Mouse (Mus musculus) stomach, embryonic 14.5 days (tissue): ENCODE measurements at regions not wholly inside any gene's neighbourhood (a gene's known extent, or its start where the extent isn't known, plus 50 kb on each side); places are given as distances from the start of the nearest gene placed in this dataset.

Experiments
- ATAC-seq: fragments of 200-750 bp; cut with Nextera tagmentation; 2 replicates; pipeline ENCODE4 v1.8.0; 2017; ENCODE audit warnings: low read depth, moderate TSS enrichment; ENCODE audit not compliant: insufficient number of reproducible peaks, insufficient read depth, low FRiP score
- H3K27ac ChIP-seq: fragments of 300-500 bp; sonication (generic); 2 replicates; pipeline ENCODE4 v1.5.1; 2014; ENCODE audit warnings: mild to moderate bottlenecking, low read length, moderate library complexity, mixed read lengths
- H3K27me3 ChIP-seq: fragments of 300-500 bp; sonication (generic); 2 replicates; pipeline ENCODE4 v1.6.1; 2014; ENCODE audit warnings: low read length, control low read depth, mixed read lengths; ENCODE audit not compliant: control insufficient read depth, insufficient read depth
- H3K36me3 ChIP-seq: fragments of 300-500 bp; sonication (generic); 2 replicates; pipeline ENCODE4 v1.6.1; 2014; ENCODE audit warnings: mild to moderate bottlenecking, control low read depth, low read length, moderate library complexity, mixed read lengths; ENCODE audit not compliant: control insufficient read depth, insufficient read depth
- H3K4me1 ChIP-seq: fragments of 300-500 bp; sonication (generic); 2 replicates; pipeline ENCODE4 v1.6.1; 2014; ENCODE audit warnings: low read length, control low read depth, mixed read lengths; ENCODE audit not compliant: control insufficient read depth, insufficient read depth
- H3K4me2 ChIP-seq: fragments of 300-500 bp; sonication (generic); replicated peaks from 2 replicates; pipeline ENCODE4 v1.6.1; 2014; ENCODE audit warnings: low read depth, low read length, control low read depth
- H3K4me3 ChIP-seq: fragments of 300-500 bp; sonication (generic); 2 replicates; pipeline ENCODE4 v1.5.1; 2014; ENCODE audit warnings: low read depth, low read length, control low read depth
- H3K9ac ChIP-seq: fragments of 300-500 bp; sonication (generic); replicated peaks from 2 replicates; pipeline ENCODE4 v1.6.1; 2014; ENCODE audit warnings: low read depth, mild to moderate bottlenecking, control low read depth, low read length, moderate library complexity, mixed read lengths
- H3K9me3 ChIP-seq: fragments of 300-500 bp; sonication (generic); 2 replicates; pipeline ENCODE4 v1.6.1; 2016; ENCODE audit warnings: low read depth, low read length, control low read depth; ENCODE audit not compliant: control insufficient read depth
- WGBS: fragments of 180-500 bp; shearing (Covaris S2); extraction: QIAGEN DNeasy Blood & Tissue Kit; methylation state at CpG from one replicate; pipeline ENCODE4 v1.1.7; 2014; 5-methylcytosine and 5-hydroxymethylcytosine counted together

DNA sequence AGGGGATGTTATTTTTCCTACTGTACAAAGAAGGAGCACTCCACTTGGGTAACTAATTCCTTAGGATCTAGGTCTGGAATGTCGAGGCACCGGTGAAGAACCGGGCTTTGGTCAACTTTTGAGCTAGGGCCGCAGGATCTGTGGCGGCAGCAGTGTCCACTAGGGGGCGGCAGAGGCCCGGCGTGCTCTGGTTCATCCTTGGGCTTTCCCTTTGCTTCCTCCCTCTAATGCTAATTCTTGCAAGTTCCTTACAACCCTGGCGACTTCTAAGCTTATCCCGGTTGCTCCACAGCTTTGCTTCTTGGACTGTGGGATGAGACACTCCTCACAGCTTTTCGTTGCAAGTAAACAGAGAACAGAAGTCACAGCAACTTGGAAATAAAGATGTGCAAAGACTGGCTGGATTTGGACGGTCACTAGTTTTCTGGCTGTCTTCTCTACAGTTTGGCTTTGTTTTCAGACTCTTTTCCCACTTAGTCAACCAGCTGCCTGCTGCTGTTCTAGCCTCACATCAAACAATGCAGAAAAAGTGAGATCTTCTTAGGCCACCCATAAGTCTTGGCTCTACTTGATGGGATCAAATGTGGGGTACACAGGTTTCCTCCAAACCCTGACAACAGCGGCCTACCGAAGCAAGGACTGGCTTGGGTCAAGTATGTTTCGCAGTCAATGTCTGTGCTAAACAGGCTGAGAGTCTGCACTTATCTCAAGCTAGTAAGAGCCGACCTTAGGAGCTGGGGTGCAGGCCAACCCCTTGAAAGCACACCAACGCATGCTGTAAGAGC, 51.2 kb upstream of the Tmem72 start:
- Histone ChIP-seq H3K4me1 (no peaks in the 10 kb centered on the region), H3K27ac (no peak overlapping the region; the same call in 1 of the 2 replicates), H3K9ac (no peak overlapping the region), H3K9me3 (no peaks in the 10 kb centered on the region), H3K4me3 (no peak overlapping the region), H3K4me2 (no peak overlapping the region), H3K36me3 (no peaks in the 10 kb centered on the region), H3K27me3 (no peaks in the 10 kb centered on the region)
- 31% methylated on average over 17 of the region's 17 CpGs for WGBS
- no peak for ATAC-seq

GRCm38 (mm10) chr6:116774954-116775675, 58.4 kb upstream of the Tmem72 start:
- no peak overlapping the region for H3K9ac ChIP-seq
- H3K9me3 ChIP-seq, result no peaks in the 10 kb centered on the region
- no peak overlapping the region for H3K4me2 ChIP-seq
- no peaks in the 10 kb centered on the region for H3K27me3 ChIP-seq
- WGBS, result 84% methylated on average over 12 of the region's 12 CpGs
- no peaks in the 10 kb centered on the region for H3K4me1 ChIP-seq
- H3K27ac ChIP-seq, result no peak overlapping the region
- H3K4me3 ChIP-seq, result no peak overlapping the region
- no peaks in the 10 kb centered on the region for H3K36me3 ChIP-seq
- no peak for ATAC-seq

DNA sequence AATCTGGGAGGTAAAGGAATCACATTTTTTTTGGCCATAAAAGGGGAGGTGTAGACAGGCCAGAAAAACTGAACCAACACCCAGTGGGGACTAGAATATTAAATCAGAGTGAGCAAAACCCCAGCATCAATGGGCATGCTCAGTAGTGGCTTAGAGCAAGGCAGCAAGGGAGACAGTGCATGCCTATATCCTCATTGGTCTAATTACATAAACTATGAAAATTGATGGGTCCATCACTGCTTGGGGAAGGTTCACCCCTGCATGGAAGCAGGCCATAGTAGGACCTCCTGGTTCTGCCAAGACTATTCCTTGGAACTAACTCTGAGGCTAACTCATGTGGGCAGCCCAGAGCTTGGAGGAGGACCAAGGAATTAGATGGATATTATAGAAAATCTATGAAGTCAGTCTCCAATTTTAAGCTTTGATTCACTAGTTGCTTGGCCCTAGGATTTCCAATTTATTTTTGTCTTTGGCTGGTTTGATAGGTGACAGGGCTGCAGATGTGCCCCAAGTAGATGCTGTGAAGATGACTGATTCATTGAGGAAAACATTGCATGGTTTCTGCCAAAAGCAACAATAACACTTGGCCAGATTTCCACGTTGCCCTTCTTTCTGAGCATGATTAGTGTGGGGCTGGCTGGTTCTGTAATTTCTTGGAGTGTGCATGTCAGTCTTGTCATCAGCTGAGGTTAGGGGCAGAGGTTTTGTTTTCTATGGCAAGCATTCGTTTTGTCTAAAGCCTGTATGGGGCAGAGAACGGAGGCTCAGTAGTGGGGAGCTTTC, 70.0 kb upstream of the Tmem72 start:
- WGBS, result 69% methylated on average over 3 of the region's 3 CpGs
- no peak overlapping the region for H3K9ac ChIP-seq
- no peak overlapping the region for H3K4me2 ChIP-seq
- H3K4me1 ChIP-seq, result no peaks in the 10 kb centered on the region
- no peak for ATAC-seq
- H3K27ac ChIP-seq, result no peak overlapping the region
- H3K4me3 ChIP-seq, result no peak overlapping the region
- H3K36me3 ChIP-seq, result no peaks in the 10 kb centered on the region
- no peaks in the 10 kb centered on the region for H3K27me3 ChIP-seq
- 0 out of 2 replicates have a peak, but pooled peaks cover 3% of the 10 kb centered on the region for H3K9me3 ChIP-seq

DNA sequence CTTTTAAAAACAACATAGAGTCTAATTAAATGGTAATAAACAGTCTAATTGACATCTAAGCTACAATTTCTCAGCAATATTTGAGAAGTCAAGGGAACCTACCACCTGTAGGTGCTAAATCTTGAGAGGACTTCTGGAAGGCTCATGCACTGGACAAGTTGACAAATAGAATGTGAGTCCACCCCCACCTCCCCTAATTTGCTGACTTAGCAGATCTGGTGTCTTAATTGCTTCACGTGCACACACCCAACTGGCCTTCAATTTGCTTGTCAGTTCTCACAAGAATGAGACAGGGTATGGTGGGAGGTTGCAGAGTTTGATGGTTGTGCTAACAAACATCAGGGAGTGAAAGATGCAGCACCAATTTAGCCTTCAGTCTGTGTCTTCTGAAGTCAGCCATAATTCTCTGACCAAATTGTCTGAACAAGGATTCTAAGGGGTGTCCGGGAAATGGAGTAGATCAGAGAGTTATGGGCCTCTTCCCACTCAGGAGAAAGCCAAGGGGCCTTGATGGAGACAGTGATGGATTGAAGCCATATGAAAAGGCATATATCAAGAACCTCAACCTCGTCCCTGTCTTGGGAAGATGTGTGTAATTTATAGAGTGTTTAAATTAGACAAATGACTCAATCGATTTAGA, 76.7 kb upstream of the Tmem72 start:
- Histone ChIP-seq H3K36me3 (no peaks in the 10 kb centered on the region), H3K9ac (no peak overlapping the region), H3K27me3 (no peaks in the 10 kb centered on the region), H3K27ac (peak overlapping the region; percentile 39; the same call in 1 of the 2 replicates), H3K4me1 (0 out of 2 replicates have a peak, but pooled peaks cover 5% of the 10 kb centered on the region), H3K9me3 (no peaks in the 10 kb centered on the region), H3K4me2 (no peak overlapping the region), H3K4me3 (no peak overlapping the region)
- peak; percentile 76; the same call in 1 of the 2 replicates for ATAC-seq
- 26% methylated on average over 4 of the region's 4 CpGs for WGBS

DNA sequence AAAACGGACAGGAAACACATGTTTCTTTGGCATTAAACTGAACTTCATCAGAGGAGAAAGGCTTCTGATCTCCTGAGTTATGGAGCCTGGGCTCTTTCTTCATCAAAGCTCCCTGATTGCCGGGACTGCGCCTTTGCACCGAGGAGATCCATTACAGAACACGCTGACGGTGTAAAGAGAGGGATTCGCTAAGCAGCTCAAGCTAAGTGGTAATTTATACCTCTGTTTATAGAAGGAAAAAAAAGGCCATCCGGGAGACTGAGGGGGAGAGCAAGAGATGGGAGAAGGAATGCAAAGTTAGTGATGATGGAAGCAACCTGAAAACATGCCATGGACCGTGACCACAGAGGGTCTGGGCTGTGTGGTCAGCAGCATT, 77.2 kb upstream of the Tmem72 start:
- ATAC-seq, result peak; percentile 82; the same call in 1 of the 2 replicates
- no peak overlapping the region for H3K9ac ChIP-seq
- no peaks in the 10 kb centered on the region for H3K36me3 ChIP-seq
- H3K9me3 ChIP-seq, result no peaks in the 10 kb centered on the region; the same call in 1 of the 2 replicates
- 0 out of 2 replicates have a peak overlapping the region, but pooled peaks have one; percentile 11 for H3K27ac ChIP-seq
- no peaks in the 10 kb centered on the region for H3K27me3 ChIP-seq
- H3K4me3 ChIP-seq, result no peak overlapping the region
- H3K4me2 ChIP-seq, result no peak overlapping the region
- H3K4me1 ChIP-seq, result 0 out of 2 replicates have a peak, but pooled peaks cover 5% of the 10 kb centered on the region
- WGBS, result 19% methylated on average over 9 of the region's 9 CpGs

DNA sequence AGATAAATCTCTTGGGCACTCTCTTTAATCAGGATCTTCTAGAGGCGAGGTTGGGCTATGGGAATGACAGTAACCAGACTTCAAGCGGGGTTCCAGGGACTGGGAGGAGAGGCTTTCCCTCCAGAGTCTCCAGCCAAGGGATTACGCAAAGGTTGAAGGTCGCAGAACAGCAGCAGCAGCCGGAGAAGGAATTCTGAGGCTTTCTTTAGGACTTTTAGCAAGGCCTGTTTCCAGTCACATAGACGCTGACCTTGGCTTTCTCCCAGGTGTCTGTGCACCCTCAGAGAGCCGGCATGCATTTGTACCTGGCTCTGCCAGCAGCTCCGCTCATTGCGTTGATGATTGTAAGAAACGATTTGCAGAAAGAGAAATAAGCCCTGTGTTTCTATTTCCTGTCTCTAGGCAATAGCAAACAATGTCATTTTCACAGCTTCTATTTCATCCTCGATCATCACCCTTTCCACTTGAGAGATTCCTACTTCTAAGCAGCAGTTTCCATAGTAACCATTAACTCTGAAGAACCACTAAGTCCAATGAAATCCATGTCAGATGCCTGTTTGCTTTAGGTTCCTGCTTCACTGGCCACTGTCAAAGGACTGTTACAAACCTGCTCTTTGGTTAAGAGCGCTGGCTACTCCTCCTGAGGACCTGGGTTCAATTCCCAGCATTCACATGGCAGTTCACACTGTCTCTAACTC, 104.7 kb upstream of the Tmem72 start:
- no peak overlapping the region for H3K4me2 ChIP-seq

DNA sequence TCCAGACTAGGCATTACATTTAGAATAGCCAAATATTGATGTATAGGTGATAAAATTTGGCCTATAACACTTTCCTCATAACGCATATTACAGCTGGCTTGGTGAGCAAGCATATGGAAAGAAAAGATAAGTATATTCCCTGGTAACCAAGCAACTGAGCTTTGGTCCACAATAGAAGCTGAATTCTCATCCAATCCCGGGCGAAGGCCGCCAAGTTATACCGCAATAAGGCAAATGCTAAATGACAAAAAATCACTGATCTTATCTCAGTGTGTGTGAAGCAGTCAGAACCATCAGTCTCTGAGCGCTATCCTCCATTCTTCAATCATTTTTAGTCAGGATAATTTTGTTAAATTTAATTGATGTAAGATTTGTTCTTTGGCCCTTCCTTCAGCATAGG, 105.9 kb upstream of the Tmem72 start:
- no peaks in the 10 kb centered on the region for H3K36me3 ChIP-seq
- H3K4me3 ChIP-seq, result no peak overlapping the region
- H3K9me3 ChIP-seq, result no peaks in the 10 kb centered on the region
- no peak for ATAC-seq
- H3K4me2 ChIP-seq, result no peak overlapping the region
- no peaks in the 10 kb centered on the region for H3K27me3 ChIP-seq
- peaks cover 16% of the 10 kb centered on the region; the same call in 1 of the 2 replicates for H3K4me1 ChIP-seq
- H3K27ac ChIP-seq, result no peak overlapping the region
- H3K9ac ChIP-seq, result no peak overlapping the region
- WGBS, result 93% methylated on average over 6 of the region's 6 CpGs

More for the DNA sequence above, 104.7 kb upstream of the Tmem72 start:
- Histone ChIP-seq H3K9me3 (no peaks in the 10 kb centered on the region), H3K27me3 (no peaks in the 10 kb centered on the region), H3K9ac (no peak overlapping the region), H3K27ac (peak overlapping the region; percentile 44; the same call in 1 of the 2 replicates), H3K4me3 (no peak overlapping the region), H3K4me1 (peaks cover 12% of the 10 kb centered on the region; the same call in 1 of the 2 replicates), H3K36me3 (no peaks in the 10 kb centered on the region)
- 35% methylated on average over 12 of the region's 12 CpGs for WGBS
- no peak; the same call in 1 of the 2 replicates for ATAC-seq
